Mouse (Mus musculus): ENCODE results near the gene Gpd1l. TPM values are rescaled to one million over a fixed set of nuclear protein-coding genes. Genes with fewer than 3 reads are reported as not detected.
"Not testable (repeated sequence)": the region's sequence is repeated elsewhere in the genome, so short reads cannot be mapped to it uniquely, and the experiment has no call there.

The Gpd1l gene
- 13.3 and 15.4 TPM in 2 replicates for polyA plus RNA-seq (2014; fragmentation: Nextera tagmentation; extraction: Ambion mirVana)

GRCm38 (mm10) chr9:114933723-114934171, at the start of gene Gpd1l:
TSS of gene Gpd1l (minus strand) at chr9:114933987.
- ATAC-seq (replicated peaks; ENCODE audit: insufficient number of reproducible peaks, low FRiP score, low TSS enrichment), result peak; percentile 98
- Histone ChIP-seq H3K27me3 (ENCODE audit: control insufficient read depth, insufficient read depth, low read length) (no peaks in the 10 kb centered on the region), H3K4me2 (peak within 1 kb of the TSS; percentile 93), H3K9me3 (replicated peaks; ENCODE audit: control insufficient read depth, low read length) (no peaks in the 10 kb centered on the region), H3K4me3 (ENCODE audit: low read depth, low read length) (peak within 1 kb of the TSS; percentile 68), H3K4me1 (ENCODE audit: control insufficient read depth, insufficient read depth, low read length) (peaks cover 4% of the 10 kb centered on the region; the same call in 1 of the 2 replicates), H3K9ac (ENCODE audit: low read depth, low read length) (peak within 1 kb of the TSS; percentile 71), H3K36me3 (ENCODE audit: control insufficient read depth, insufficient read depth, low read length) (no peaks in the 10 kb centered on the region), H3K27ac (ENCODE audit: low read depth, low read length) (peak within 1 kb of the TSS; percentile 62; the same call in 1 of the 2 replicates)
- WGBS (ENCODE audit: insufficient replicate concordance), result under 1% methylated on average over 28 of the region's 30 CpGs

DNA sequence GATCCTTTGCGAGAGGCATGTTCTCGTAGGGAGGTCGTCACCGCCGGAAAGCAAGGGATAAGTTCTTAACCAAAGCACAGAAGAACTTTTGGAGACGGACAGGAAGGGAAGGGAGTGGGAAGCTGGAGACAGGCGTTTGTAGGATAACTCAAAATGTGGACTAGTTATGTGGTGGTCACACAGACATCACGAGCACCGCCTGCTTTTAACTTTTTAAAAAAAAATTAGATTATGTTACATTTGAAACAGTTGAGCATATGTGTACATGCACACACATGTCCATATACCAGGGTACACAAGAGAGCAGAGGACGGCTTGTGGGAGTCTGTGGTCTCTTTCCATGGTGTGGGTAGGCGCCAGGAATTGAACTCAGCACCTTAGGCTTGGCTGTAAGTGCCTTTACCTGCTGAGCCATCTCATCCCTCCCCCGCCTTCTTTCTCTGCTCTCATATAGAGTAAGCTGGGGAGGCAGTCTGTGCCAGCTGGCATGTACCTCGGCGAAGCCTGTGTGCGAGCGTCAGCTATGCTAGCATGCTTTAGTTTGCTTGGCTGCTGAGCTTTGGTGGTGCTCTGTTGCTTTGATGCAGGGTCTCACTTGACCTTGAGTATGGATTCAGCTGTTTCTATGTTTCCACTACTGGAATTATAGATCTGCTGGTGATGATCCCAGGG, 49.0 kb upstream of the Gpd1l start, which contains the start of gene Rps27rt:
Gene Rps27rt, minus strand, starts transcription at position 51 of the 672 bp plus-strand sequence.
- H3K27ac ChIP-seq (ENCODE audit: low read depth, low read length), result no peak within 1 kb of the TSS
- no peak within 1 kb of the TSS for H3K4me3 ChIP-seq (ENCODE audit: low read depth, low read length)
- H3K4me2 ChIP-seq, result no peak within 1 kb of the TSS
- H3K9ac ChIP-seq (ENCODE audit: low read depth, low read length), result no peak within 1 kb of the TSS
- no peaks in the 10 kb centered on the region for H3K36me3 ChIP-seq (ENCODE audit: control insufficient read depth, insufficient read depth, low read length)
- peaks cover 5% of the 10 kb centered on the region; the same call in 1 of the 2 replicates for H3K4me1 ChIP-seq (ENCODE audit: control insufficient read depth, insufficient read depth, low read length)
- no peak for ATAC-seq (replicated peaks; ENCODE audit: insufficient number of reproducible peaks, low FRiP score, low TSS enrichment)
- 88% methylated on average over 16 of the region's 16 CpGs for WGBS (ENCODE audit: insufficient replicate concordance)
- H3K9me3 ChIP-seq (replicated peaks; ENCODE audit: control insufficient read depth, low read length), result no peaks in the 10 kb centered on the region
- H3K27me3 ChIP-seq (ENCODE audit: control insufficient read depth, insufficient read depth, low read length), result peaks cover 7% of the 10 kb centered on the region; the same call in 1 of the 2 replicates

GRCm38 (mm10) chr9:114979969-114980368, 46.2 kb upstream of the Gpd1l start:
- ATAC-seq (replicated peaks; ENCODE audit: insufficient number of reproducible peaks, low FRiP score, low TSS enrichment), result no peak
- no peaks in the 10 kb centered on the region for H3K36me3 ChIP-seq (ENCODE audit: control insufficient read depth, insufficient read depth, low read length)
- H3K4me3 ChIP-seq (ENCODE audit: low read depth, low read length), result no peak overlapping the region
- no peak overlapping the region; the same call in 1 of the 2 replicates for H3K4me2 ChIP-seq
- no peak overlapping the region for H3K27ac ChIP-seq (ENCODE audit: low read depth, low read length)
- H3K4me1 ChIP-seq (ENCODE audit: control insufficient read depth, insufficient read depth, low read length), result peaks cover 11% of the 10 kb centered on the region
- no peaks in the 10 kb centered on the region for H3K9me3 ChIP-seq (replicated peaks; ENCODE audit: control insufficient read depth, low read length)
- WGBS (ENCODE audit: insufficient replicate concordance), result 26% methylated on average over 6 of the region's 6 CpGs
- peaks cover 7% of the 10 kb centered on the region; the same call in 1 of the 2 replicates for H3K27me3 ChIP-seq (ENCODE audit: control insufficient read depth, insufficient read depth, low read length)
- H3K9ac ChIP-seq (ENCODE audit: low read depth, low read length), result no peak overlapping the region

DNA sequence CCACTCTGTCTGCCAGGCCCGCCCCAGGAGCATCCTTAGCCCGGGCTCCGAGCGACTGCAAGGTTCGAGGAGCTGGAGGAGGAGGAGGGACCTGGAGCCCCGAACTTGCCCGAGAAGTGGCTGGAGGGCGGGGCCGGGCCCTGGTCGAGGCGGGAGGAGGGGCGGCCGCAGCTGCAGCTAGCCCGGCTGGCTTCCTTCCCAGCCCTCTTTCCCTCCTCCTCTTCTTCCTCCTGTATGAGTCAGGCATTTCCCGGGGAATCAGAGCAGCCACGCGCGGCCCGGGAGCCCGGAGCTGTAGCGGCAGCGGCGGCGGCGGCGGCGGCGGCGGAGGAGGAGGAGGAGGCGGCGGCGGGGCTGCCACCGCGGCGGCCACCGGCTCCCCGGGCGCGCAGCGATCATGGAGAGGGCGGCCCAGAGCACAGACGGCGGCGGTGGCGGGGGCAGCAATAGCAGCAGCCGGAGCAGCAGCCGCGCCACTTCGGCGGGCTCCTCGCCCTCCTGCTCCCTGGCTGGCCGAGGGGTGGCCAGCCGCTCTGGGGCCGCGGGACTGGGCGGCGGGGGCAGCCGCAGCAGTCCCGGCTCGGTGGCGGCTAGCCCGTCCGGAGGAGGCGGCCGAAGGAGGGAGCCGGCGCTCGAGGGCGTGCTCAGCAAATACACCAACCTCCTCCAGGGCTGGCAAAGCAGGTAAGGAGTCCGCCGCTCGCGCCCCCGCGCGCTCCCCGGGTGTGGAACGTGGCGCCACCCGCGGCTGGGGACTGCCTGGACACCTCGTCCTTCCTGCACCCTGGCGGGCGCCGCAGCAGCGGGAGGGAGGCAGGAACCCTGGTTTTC, 44.7 kb upstream of the Gpd1l start, which contains the start of gene Osbpl10:
Gene Osbpl10, plus strand, starts transcription at position 289 of the 831 bp plus-strand sequence.
- Histone ChIP-seq H3K36me3 (ENCODE audit: control insufficient read depth, insufficient read depth, low read length) (no peaks in the 10 kb centered on the region), H3K4me2 (peak within 1 kb of the TSS; percentile 94), H3K4me1 (ENCODE audit: control insufficient read depth, insufficient read depth, low read length) (peaks cover 11% of the 10 kb centered on the region), H3K9me3 (replicated peaks; ENCODE audit: control insufficient read depth, low read length) (no peaks in the 10 kb centered on the region), H3K4me3 (ENCODE audit: low read depth, low read length) (peak within 1 kb of the TSS; percentile 80), H3K9ac (ENCODE audit: low read depth, low read length) (peak within 1 kb of the TSS; percentile 85), H3K27ac (ENCODE audit: low read depth, low read length) (peak within 1 kb of the TSS; percentile 79), H3K27me3 (ENCODE audit: control insufficient read depth, insufficient read depth, low read length) (peaks cover 7% of the 10 kb centered on the region; the same call in 1 of the 2 replicates)
- under 1% methylated on average over 62 of the region's 86 CpGs for WGBS (ENCODE audit: insufficient replicate concordance)
- ATAC-seq (replicated peaks; ENCODE audit: insufficient number of reproducible peaks, low FRiP score, low TSS enrichment), result peak; percentile 69

DNA sequence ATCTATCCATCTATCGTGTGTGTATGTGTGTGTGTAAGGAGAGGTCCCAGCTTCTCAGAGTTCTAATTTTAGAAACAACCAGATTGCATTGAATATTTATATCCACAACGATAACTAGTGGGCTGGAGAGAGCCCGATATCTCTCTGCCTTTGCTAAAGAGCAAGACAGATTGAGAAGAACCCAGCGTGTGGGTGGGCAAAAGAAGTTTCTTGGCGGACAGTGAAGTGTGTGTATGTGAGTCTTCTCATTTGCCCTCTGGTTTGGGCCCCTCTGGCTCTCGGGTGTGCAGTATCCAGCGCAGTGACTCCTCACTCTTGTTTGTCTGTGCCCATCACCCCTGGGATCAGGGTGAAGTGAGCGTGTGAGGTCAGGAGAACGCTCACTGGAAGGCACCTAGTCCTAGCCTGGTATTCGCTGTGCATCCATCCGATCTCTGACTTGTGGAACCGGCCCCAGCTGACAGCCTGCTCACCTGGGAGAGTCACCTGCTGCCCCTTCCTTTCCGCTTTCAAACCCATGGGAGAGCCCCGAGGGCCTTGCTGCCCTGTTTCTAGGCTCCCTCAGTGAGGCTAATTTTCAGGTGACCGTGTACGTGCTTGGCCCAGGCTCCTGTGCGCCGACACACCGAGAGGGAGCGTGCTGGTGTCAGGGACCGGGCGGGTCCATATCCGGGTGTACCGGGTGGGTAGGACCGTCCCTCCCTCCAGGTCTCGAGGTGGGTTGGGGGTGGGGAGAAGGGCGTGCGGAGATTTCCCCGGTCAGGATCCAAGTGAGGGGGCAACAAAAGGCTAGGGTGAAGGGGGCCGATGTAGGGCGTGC, 43.9 kb upstream of the Gpd1l start:
- Histone ChIP-seq H3K4me2 (peak overlapping the region; percentile 94), H3K9me3 (replicated peaks; ENCODE audit: control insufficient read depth, low read length) (no peaks in the 10 kb centered on the region), H3K4me1 (ENCODE audit: control insufficient read depth, insufficient read depth, low read length) (peaks cover 11% of the 10 kb centered on the region), H3K27me3 (ENCODE audit: control insufficient read depth, insufficient read depth, low read length) (peaks cover 7% of the 10 kb centered on the region; the same call in 1 of the 2 replicates), H3K36me3 (ENCODE audit: control insufficient read depth, insufficient read depth, low read length) (no peaks in the 10 kb centered on the region), H3K27ac (ENCODE audit: low read depth, low read length) (peak overlapping the region; percentile 79), H3K4me3 (ENCODE audit: low read depth, low read length) (peak overlapping the region; percentile 80), H3K9ac (ENCODE audit: low read depth, low read length) (peak overlapping the region; percentile 85)
- peak; percentile 20 for ATAC-seq (replicated peaks; ENCODE audit: insufficient number of reproducible peaks, low FRiP score, low TSS enrichment)
- 4% methylated on average over 31 of the region's 31 CpGs for WGBS (ENCODE audit: insufficient replicate concordance)

- H3K4me2 ChIP-seq; H3K27ac ChIP-seq (ENCODE audit: low read depth, low read length); H3K9ac ChIP-seq (ENCODE audit: low read depth, low read length); ATAC-seq (replicated peaks; ENCODE audit: insufficient number of reproducible peaks, low FRiP score, low TSS enrichment); H3K36me3 ChIP-seq (ENCODE audit: control insufficient read depth, insufficient read depth, low read length); H3K9me3 ChIP-seq (replicated peaks; ENCODE audit: control insufficient read depth, low read length); H3K27me3 ChIP-seq (ENCODE audit: control insufficient read depth, insufficient read depth, low read length); H3K4me1 ChIP-seq (ENCODE audit: control insufficient read depth, insufficient read depth, low read length); H3K4me3 ChIP-seq (ENCODE audit: low read depth, low read length): not testable (repeated sequence)
- 82% methylated on average over 7 of the region's 7 CpGs for WGBS (ENCODE audit: insufficient replicate concordance)
Measured at GRCm38 (mm10) chr9:114966286-114966685, 32.5 kb upstream of the Gpd1l start.

- Histone ChIP-seq H3K4me3 (ENCODE audit: low read depth, low read length) (no peak overlapping the region), H3K4me1 (ENCODE audit: control insufficient read depth, insufficient read depth, low read length) (no peaks in the 10 kb centered on the region), H3K27ac (ENCODE audit: low read depth, low read length) (no peak overlapping the region), H3K9me3 (replicated peaks; ENCODE audit: control insufficient read depth, low read length) (no peaks in the 10 kb centered on the region), H3K9ac (ENCODE audit: low read depth, low read length) (no peak overlapping the region), H3K36me3 (ENCODE audit: control insufficient read depth, insufficient read depth, low read length) (no peaks in the 10 kb centered on the region), H3K27me3 (ENCODE audit: control insufficient read depth, insufficient read depth, low read length) (no peaks in the 10 kb centered on the region), H3K4me2 (no peak overlapping the region)
- WGBS (ENCODE audit: insufficient replicate concordance), result 40% methylated on average over 3 of the region's 3 CpGs
- no peak for ATAC-seq (replicated peaks; ENCODE audit: insufficient number of reproducible peaks, low FRiP score, low TSS enrichment)
Measured at GRCm38 (mm10) chr9:114964093-114964492, 30.3 kb upstream of the Gpd1l start.

GRCm38 (mm10) chr9:114960844-114961243, 27.1 kb upstream of the Gpd1l start:
- H3K4me2 ChIP-seq, result no peak overlapping the region
- no peaks in the 10 kb centered on the region for H3K36me3 ChIP-seq (ENCODE audit: control insufficient read depth, insufficient read depth, low read length)
- no peak overlapping the region for H3K9ac ChIP-seq (ENCODE audit: low read depth, low read length)
- WGBS (ENCODE audit: insufficient replicate concordance), result 77% methylated on average over 6 of the region's 6 CpGs
- H3K4me1 ChIP-seq (ENCODE audit: control insufficient read depth, insufficient read depth, low read length), result no peaks in the 10 kb centered on the region
- H3K4me3 ChIP-seq (ENCODE audit: low read depth, low read length), result no peak overlapping the region
- no peaks in the 10 kb centered on the region for H3K27me3 ChIP-seq (ENCODE audit: control insufficient read depth, insufficient read depth, low read length)
- no peaks in the 10 kb centered on the region for H3K9me3 ChIP-seq (replicated peaks; ENCODE audit: control insufficient read depth, low read length)
- no peak overlapping the region for H3K27ac ChIP-seq (ENCODE audit: low read depth, low read length)
- ATAC-seq (replicated peaks; ENCODE audit: insufficient number of reproducible peaks, low FRiP score, low TSS enrichment), result no peak

All from heart, embryonic 11.5 days (tissue).